Comparison of ENCODE assay signal across 15 mouse cellular contexts in genomic region chr5:118655428-118655827, GRCm38 (mm10).
DNase-seq lines count a peak whose midpoint lies in the region; ATAC-seq and TF ChIP-seq lines count a peak whose summit lies in the region.
"Had no signal": no experiment of that assay in that cellular context is flagged by ENCODE, and none has a peak within 500 bp of the region (broad histone marks: within the 10 kb centered on the region; RNA-seq: fewer than 3 reads in every experiment).

No protein-coding gene starts in this region.

- peak; percentile 35 for ATAC-seq in forebrain, embryonic 14.5 days
- ATAC-seq in intestine, postnatal 0 days: no peak
- ATAC-seq in intestine, embryonic 16.5 days: no peak
- ATAC-seq in megakaryocyte, adult 5-6 weeks (ENCODE audit: poor library complexity, severe bottlenecking): no peak

- TF ChIP-seq CTCF in intestine, postnatal 0 days (IDR thresholded peaks at IDR 0.05; ENCODE audit: low read depth): 0 out of 2 replicates have a peak, but pooled peaks have one; percentile 1

- H3K4me3 ChIP-seq in forebrain, embryonic 14.5 days (ENCODE audit: low read depth, low read length): no peak overlapping the region
- H3K4me3 ChIP-seq in forebrain, embryonic 10.5 days: no peak overlapping the region
- H3K4me3 ChIP-seq in intestine, postnatal 0 days (ENCODE audit: low read depth, low read length): no peak overlapping the region
- no peak overlapping the region for H3K4me3 ChIP-seq in intestine, embryonic 16.5 days (ENCODE audit: low read length)
- peak overlapping the region; percentile 68 for H3K4me3 ChIP-seq in megakaryocyte, embryonic 14.5 days (replicated peaks)
- H3K4me3 ChIP-seq in macrophage (ENCODE audit: inconsistent target): no peak overlapping the region
- H3K4me3 ChIP-seq: stomach, embryonic 15.5 days had no signal

- H3K9ac ChIP-seq in forebrain, embryonic 14.5 days (ENCODE audit: low read length): no peak overlapping the region
- no peak overlapping the region for H3K9ac ChIP-seq in intestine, postnatal 0 days (ENCODE audit: low read depth, low read length)
- no peak overlapping the region for H3K9ac ChIP-seq in intestine, embryonic 16.5 days (ENCODE audit: low read depth, low read length)
- H3K9ac ChIP-seq: stomach, embryonic 15.5 days had no signal

- no peak overlapping the region for H3K27ac ChIP-seq in forebrain, embryonic 14.5 days (ENCODE audit: low read depth, low read length)
- no peak overlapping the region for H3K27ac ChIP-seq in forebrain, embryonic 10.5 days
- no peak overlapping the region for H3K27ac ChIP-seq in intestine, postnatal 0 days (ENCODE audit: low read depth, low read length)
- no peak overlapping the region for H3K27ac ChIP-seq in intestine, embryonic 16.5 days (ENCODE audit: low read length)
- peak overlapping the region; percentile 69 for H3K27ac ChIP-seq in macrophage
- H3K27ac ChIP-seq: stomach, embryonic 15.5 days had no signal

- no peaks in the 10 kb centered on the region for H3K9me3 ChIP-seq in forebrain, embryonic 14.5 days (replicated peaks; ENCODE audit: control insufficient read depth, low read length)
- no peaks in the 10 kb centered on the region for H3K9me3 ChIP-seq in forebrain, embryonic 10.5 days
- no peaks in the 10 kb centered on the region for H3K9me3 ChIP-seq in intestine, postnatal 0 days (ENCODE audit: control insufficient read depth)
- no peaks in the 10 kb centered on the region for H3K9me3 ChIP-seq in intestine, embryonic 16.5 days (ENCODE audit: control insufficient read depth, low read length)
- H3K9me3 ChIP-seq in megakaryocyte, embryonic 14.5 days: no peaks in the 10 kb centered on the region
- H3K9me3 ChIP-seq: stomach, embryonic 15.5 days had no signal

- DNase-seq in forebrain, embryonic 14.5 days (ENCODE audit: low spot score): no peak
- DNase-seq in forebrain, embryonic 10.5 days (ENCODE audit: extremely low spot score, low spot score): no peak
- no peak for DNase-seq in B cell, adult 2 months
- DNase-seq: adrenal gland, adult 8-10 months; kidney, adult 11 months; layer of hippocampus, adult 9-11 months; right cerebral cortex, postnatal 14 days had no signal

- no peak overlapping the region for H3K4me2 ChIP-seq in forebrain, embryonic 14.5 days (ENCODE audit: low read length)
- no peak overlapping the region for H3K4me2 ChIP-seq in intestine, postnatal 0 days (replicated peaks; ENCODE audit: low read depth)
- no peak overlapping the region for H3K4me2 ChIP-seq in intestine, embryonic 16.5 days (ENCODE audit: low read depth, low read length)
- H3K4me2 ChIP-seq: heart, embryonic 11.5 days; midbrain, embryonic 11.5 days; stomach, embryonic 15.5 days had no signal

- 46% methylated on average over 7 of the region's 7 CpGs for WGBS in forebrain, embryonic 14.5 days
- 74% methylated on average over 7 of the region's 7 CpGs for WGBS in forebrain, embryonic 10.5 days
- 60% methylated on average over 7 of the region's 7 CpGs for whole genome bisulfite sequencing in intestine, postnatal 0 days
- WGBS in intestine, embryonic 16.5 days: 54% methylated on average over 7 of the region's 7 CpGs
- WGBS in macrophage (ENCODE audit: missing documents): 73% methylated on average over 7 of the region's 7 CpGs

- peaks cover 4% of the 10 kb centered on the region for H3K4me1 ChIP-seq in forebrain, embryonic 14.5 days (ENCODE audit: control insufficient read depth, insufficient read depth, low read length)
- H3K4me1 ChIP-seq in forebrain, embryonic 10.5 days: peaks cover 43% of the 10 kb centered on the region
- peaks cover 13% of the 10 kb centered on the region; the same call in 1 of the 2 replicates for H3K4me1 ChIP-seq in intestine, postnatal 0 days (replicated peaks; ENCODE audit: control insufficient read depth, insufficient read depth, low read length)
- peaks cover 34% of the 10 kb centered on the region for H3K4me1 ChIP-seq in intestine, embryonic 16.5 days (ENCODE audit: control insufficient read depth, insufficient read depth, low read length)
- peaks cover 94% of the 10 kb centered on the region for H3K4me1 ChIP-seq in megakaryocyte, embryonic 14.5 days

- peaks cover 100% of the 10 kb centered on the region for H3K79me2 ChIP-seq in macrophage (ENCODE audit: inconsistent target)

- H3K36me3 ChIP-seq in forebrain, embryonic 14.5 days (ENCODE audit: control insufficient read depth, insufficient read depth, low read length): no peaks in the 10 kb centered on the region
- no peaks in the 10 kb centered on the region for H3K36me3 ChIP-seq in forebrain, embryonic 10.5 days (replicated peaks)
- H3K36me3 ChIP-seq in intestine, postnatal 0 days (ENCODE audit: control insufficient read depth, insufficient read depth): no peaks in the 10 kb centered on the region
- H3K36me3 ChIP-seq in intestine, embryonic 16.5 days (ENCODE audit: control insufficient read depth, insufficient read depth, low read length): no peaks in the 10 kb centered on the region
- H3K36me3 ChIP-seq in megakaryocyte, embryonic 14.5 days (replicated peaks; ENCODE audit: low read length): peaks cover 26% of the 10 kb centered on the region
- no peaks in the 10 kb centered on the region for H3K36me3 ChIP-seq in macrophage (ENCODE audit: inconsistent target)
- H3K36me3 ChIP-seq: stomach, embryonic 15.5 days had no signal

- H3K27me3 ChIP-seq in forebrain, embryonic 14.5 days (replicated peaks; ENCODE audit: control insufficient read depth, insufficient read depth, low read length): no peaks in the 10 kb centered on the region
- H3K27me3 ChIP-seq in forebrain, embryonic 10.5 days (ENCODE audit: poor library complexity, severe bottlenecking): no peaks in the 10 kb centered on the region
- no peaks in the 10 kb centered on the region for H3K27me3 ChIP-seq in intestine, postnatal 0 days (replicated peaks; ENCODE audit: control insufficient read depth, insufficient read depth, low read length)
- H3K27me3 ChIP-seq in intestine, embryonic 16.5 days (replicated peaks; ENCODE audit: control insufficient read depth, insufficient read depth, low read length): no peaks in the 10 kb centered on the region
- no peaks in the 10 kb centered on the region for H3K27me3 ChIP-seq in megakaryocyte, embryonic 14.5 days (replicated peaks)
- H3K27me3 ChIP-seq: stomach, embryonic 15.5 days had no signal
